Mouse (Mus musculus) MEL (cell line): ENCODE measurements at regions not wholly inside any gene's neighbourhood (a gene's known extent, or its start where the extent isn't known, plus 50 kb on each side); places are given as distances from the start of the nearest gene placed in this dataset.
A peak's percentile ranks its signal among the peaks of the same experiment; 100 is the strongest.

Experiments used
- DNase-seq: peaks from one replicate; pipeline ENCODE4 v3.0.0; 2011; ENCODE audit warnings: low read depth, low spot score
- H3K27ac ChIP-seq: 2 replicates; pipeline ENCODE4 v1.5.1; 2012; ENCODE audit warnings: low read depth, mild to moderate bottlenecking, control low read depth, low read length, moderate library complexity; ENCODE audit not compliant: control insufficient read depth
- H3K27me3 ChIP-seq, 2 experiments: fragments of 150-350 bp in 1 of 2; sonication (generic) in 1 of 2; 2 replicates each; pipeline ENCODE4 v1.6.1; 2012; ENCODE audit warnings: low read length in 2 of 2, mild to moderate bottlenecking in 2 of 2, improper control_type of control experiment in 1 of 2, moderate library complexity in 1 of 2; ENCODE audit not compliant: insufficient read depth in 2 of 2, control insufficient read depth in 1 of 2
- H3K36me3 ChIP-seq, 2 experiments: 2 replicates each; pipeline ENCODE4 v1.6.1; 2012 to 2014; ENCODE audit warnings: low read length in 2 of 2, improper control_type of control experiment in 1 of 2, inconsistent platforms in 1 of 2, mild to moderate bottlenecking in 1 of 2; ENCODE audit not compliant: insufficient read depth in 2 of 2, control insufficient read depth in 1 of 2
- H3K4me1 ChIP-seq, 2 experiments: fragments of 150-350 bp in 1 of 2; sonication (generic) in 1 of 2; 2 replicates each; pipeline ENCODE4 v1.6.1; 2012; ENCODE audit warnings: low read length in 2 of 2, improper control_type of control experiment in 1 of 2, mild to moderate bottlenecking in 1 of 2; ENCODE audit not compliant: insufficient read depth in 2 of 2, control insufficient read depth in 1 of 2
- H3K4me3 ChIP-seq, 2 experiments: fragments of 150-350 bp in 1 of 2; sonication (generic) in 1 of 2; 2 replicates each; pipeline ENCODE4 v1.5.1; 2012; ENCODE audit warnings: low read depth in 2 of 2, low read length in 2 of 2, mild to moderate bottlenecking in 2 of 2, moderate library complexity in 2 of 2, control low read depth in 1 of 2, improper control_type of control experiment in 1 of 2; ENCODE audit not compliant: control insufficient read depth in 1 of 2, insufficient read depth in 1 of 2
- H3K79me2 ChIP-seq: 2 replicates; pipeline ENCODE4 v1.6.1; 2012; ENCODE audit warnings: mild to moderate bottlenecking, low read length, moderate library complexity; ENCODE audit not compliant: control insufficient read depth, poor library complexity, insufficient read depth
- H3K9ac ChIP-seq: 2 replicates; pipeline ENCODE4 v1.6.1; 2012; ENCODE audit warnings: low read depth, mild to moderate bottlenecking, control low read depth, low read length, moderate library complexity; ENCODE audit not compliant: control insufficient read depth, poor library complexity, severe bottlenecking
- H3K9me3 ChIP-seq: fragments of 150-350 bp; sonication (generic); replicated peaks from 2 replicates; pipeline ENCODE4 v1.6.1; 2012; ENCODE audit warnings: mild to moderate bottlenecking, low read length, improper control_type of control experiment, moderate library complexity; ENCODE audit not compliant: insufficient read depth
- BHLHE40 ChIP-seq: IDR thresholded peaks from 2 replicates; pipeline ENCODE4 v1.6.1; 2012; ENCODE audit warnings: low read depth, mild to moderate bottlenecking, inconsistent platforms, low read length, improper control_type of control experiment, borderline replicate concordance
- CHD1 ChIP-seq: IDR thresholded peaks from 2 replicates; pipeline ENCODE4 v1.6.1; 2012; ENCODE audit warnings: low read depth, mild to moderate bottlenecking, inconsistent platforms, low read length, improper control_type of control experiment
- E2F4 ChIP-seq: IDR thresholded peaks from 2 replicates; pipeline ENCODE4 v1.6.1; 2011; ENCODE audit warnings: low read depth, low read length, improper control_type of control experiment, borderline replicate concordance
- GABPA ChIP-seq: IDR thresholded peaks from 2 replicates; pipeline ENCODE4 v1.6.1; 2012; ENCODE audit warnings: low read depth, mild to moderate bottlenecking, inconsistent platforms, low read length, improper control_type of control experiment, moderate library complexity
- GATA1 ChIP-seq: IDR thresholded peaks from 2 replicates; pipeline ENCODE4 v1.6.1; 2011; ENCODE audit warnings: low read depth, low read length, improper control_type of control experiment
- JUND ChIP-seq: IDR thresholded peaks from 2 replicates; pipeline ENCODE4 v1.6.1; 2011; ENCODE audit warnings: low read depth, mild to moderate bottlenecking, improper control_type of control experiment, low read length
- KAT2A ChIP-seq: conservative IDR thresholded peaks from 2 replicates; pipeline ENCODE4 v1.6.1; 2012; ENCODE audit warnings: low read depth, low read length, improper control_type of control experiment, inconsistent platforms
- MAZ ChIP-seq: IDR thresholded peaks from 2 replicates; pipeline ENCODE4 v1.6.1; 2012; ENCODE audit warnings: low read depth, mild to moderate bottlenecking, inconsistent platforms, low read length, improper control_type of control experiment
- MXI1 ChIP-seq: IDR thresholded peaks from 2 replicates; pipeline ENCODE4 v1.6.1; 2011; ENCODE audit warnings: mild to moderate bottlenecking, low read depth, low read length, improper control_type of control experiment
- MYB ChIP-seq: IDR thresholded peaks from 2 replicates; pipeline ENCODE4 v1.6.1; 2011; ENCODE audit warnings: mild to moderate bottlenecking, low read depth, low read length, improper control_type of control experiment
- POLR2A ChIP-seq, 2 experiments: IDR thresholded peaks; 2 replicates each; pipeline ENCODE4 v1.6.1; 2011 to 2012; ENCODE audit warnings: low read length in 2 of 2, mild to moderate bottlenecking in 2 of 2, control low read depth in 1 of 2, improper control_type of control experiment in 1 of 2, low read depth in 1 of 2, moderate library complexity in 1 of 2; ENCODE audit not compliant: control insufficient read depth in 1 of 2, insufficient read depth in 1 of 2, poor library complexity in 1 of 2
- POLR2AphosphoS5 ChIP-seq: IDR thresholded peaks from 2 replicates; pipeline ENCODE4 v1.6.1; 2012; ENCODE audit warnings: low read depth, borderline replicate concordance, mild to moderate bottlenecking, inconsistent platforms, low read length, moderate library complexity, mixed read lengths
- RCOR1 ChIP-seq: IDR thresholded peaks from 2 replicates; pipeline ENCODE4 v1.6.1; 2012; ENCODE audit warnings: low read depth, mild to moderate bottlenecking, inconsistent platforms, low read length, improper control_type of control experiment
- SIN3A ChIP-seq: IDR thresholded peaks from 2 replicates; pipeline ENCODE4 v1.6.1; 2012; ENCODE audit warnings: low read length, improper control_type of control experiment, inconsistent platforms
- TAL1 ChIP-seq: IDR thresholded peaks from 2 replicates; pipeline ENCODE4 v1.6.1; 2012; ENCODE audit warnings: mild to moderate bottlenecking, inconsistent platforms, low read length, moderate library complexity, mixed read lengths
- TBP ChIP-seq: IDR thresholded peaks from 2 replicates; pipeline ENCODE4 v1.8.0; 2011; ENCODE audit warnings: low read depth, low read length, improper control_type of control experiment
- UBTF ChIP-seq: IDR thresholded peaks from 2 replicates; pipeline ENCODE4 v1.6.1; 2012; ENCODE audit warnings: low read depth, mild to moderate bottlenecking, inconsistent platforms, low read length, improper control_type of control experiment, moderate library complexity, borderline replicate concordance; ENCODE audit not compliant: insufficient read depth
- USF1 ChIP-seq: IDR thresholded peaks from 2 replicates; pipeline ENCODE4 v1.6.1; 2014; ENCODE audit warnings: low read depth, mild to moderate bottlenecking, inconsistent platforms, low read length, improper control_type of control experiment, moderate library complexity

DNA sequence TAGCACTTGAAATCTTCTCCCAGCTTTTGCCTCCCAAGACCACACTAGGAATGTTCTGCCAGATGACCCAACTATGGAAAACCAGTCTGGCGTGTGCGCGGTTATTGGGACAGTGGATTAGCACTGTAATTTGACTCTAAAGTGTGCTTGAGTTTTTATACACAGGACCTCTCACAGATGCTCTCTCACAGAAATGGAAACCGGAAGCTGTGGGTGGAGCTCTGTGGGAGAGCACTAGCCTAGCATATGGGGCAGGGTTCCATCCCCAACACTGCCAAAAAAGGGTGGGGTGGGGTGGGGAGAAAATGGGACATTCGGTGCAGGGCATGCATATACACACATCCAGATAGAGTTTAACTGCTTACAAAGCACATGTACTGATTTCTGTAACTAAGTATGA lies 61.7 kb upstream of the Hsd17b12 start:
- Histone ChIP-seq H3K9ac (no peak overlapping the region), H3K27me3 (peaks cover 3 to 12% of the 10 kb centered on the region in 2 experiments), H3K36me3 (no peaks in the 10 kb centered on the region), H3K4me1 (no peaks in the 10 kb centered on the region), H3K4me3 (no peak overlapping the region), H3K27ac (no peak overlapping the region)
- peak; percentile 7 for DNase-seq
- TF ChIP-seq CHD1 (no peak), GABPA (no peak), UBTF (no peak), TBP (no peak), MYB (no peak), SIN3A (no peak), MXI1 (no peak), RCOR1 (no peak), POLR2A (IDR thresholded peaks at IDR 0.05; ENCODE audit: control insufficient read depth in 1 of 2, insufficient read depth in 1 of 2, low read depth in 1 of 2, low read length in 2 of 2, poor library complexity in 1 of 2) (no peak), GATA1 (no peak), POLR2AphosphoS5 (no peak), JUND (no peak), USF1 (no peak)
- TF ChIP-seq, all 39 proteins: peak for 0
- Histone ChIP-seq H3K79me2 (no peaks in the 10 kb centered on the region), H3K9me3 (no peaks in the 10 kb centered on the region)

DNA sequence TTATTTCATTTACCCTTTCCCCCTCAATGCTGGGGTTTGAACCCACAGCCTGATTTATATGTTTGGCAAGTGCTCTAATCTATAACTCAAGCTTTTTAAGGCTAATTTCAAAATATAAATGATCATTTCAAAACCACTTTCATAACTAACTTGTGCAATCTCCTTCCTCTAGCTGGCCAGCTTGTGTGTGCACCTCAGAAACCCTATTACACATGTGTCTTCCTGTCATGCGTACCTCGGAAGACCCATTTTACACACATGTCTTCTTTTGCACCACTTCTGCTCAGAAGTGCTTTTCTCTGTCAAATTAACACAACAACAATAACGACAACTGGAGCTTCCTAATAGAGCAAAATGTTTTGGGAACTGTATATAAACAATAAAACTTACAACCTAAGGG lies 59.7 kb upstream of the Hsd17b12 start:
- Histone ChIP-seq H3K4me3 (no peak overlapping the region), H3K79me2 (no peaks in the 10 kb centered on the region), H3K27me3 (peaks cover 0 to 4% of the 10 kb centered on the region in 2 experiments; a peak in 3 of 4 replicates), H3K4me1 (no peaks in the 10 kb centered on the region), H3K27ac (no peak overlapping the region), H3K9ac (no peak overlapping the region), H3K36me3 (no peaks in the 10 kb centered on the region), H3K9me3 (no peaks in the 10 kb centered on the region)
- DNase-seq, result no peak
- TF ChIP-seq POLR2AphosphoS5 (no peak), TAL1 (no peak), MYB (no peak), RCOR1 (no peak), E2F4 (no peak), USF1 (no peak), BHLHE40 (no peak), KAT2A (no peak), TBP (no peak), MAZ (no peak), GATA1 (no peak)
